Mouse (Mus musculus): ENCODE data around the gene Hist1h4c. TPM values are rescaled to one million over a fixed set of nuclear protein-coding genes. Genes with fewer than 3 reads are reported as not detected.
"Not testable (repeated sequence)": the region's sequence is repeated elsewhere in the genome, so short reads cannot be mapped to it uniquely, and the experiment has no call there.

Hist1h4c gene
- polyA plus RNA-seq, 1 experiment from 2014 or later: 9.6 TPM

DNA sequence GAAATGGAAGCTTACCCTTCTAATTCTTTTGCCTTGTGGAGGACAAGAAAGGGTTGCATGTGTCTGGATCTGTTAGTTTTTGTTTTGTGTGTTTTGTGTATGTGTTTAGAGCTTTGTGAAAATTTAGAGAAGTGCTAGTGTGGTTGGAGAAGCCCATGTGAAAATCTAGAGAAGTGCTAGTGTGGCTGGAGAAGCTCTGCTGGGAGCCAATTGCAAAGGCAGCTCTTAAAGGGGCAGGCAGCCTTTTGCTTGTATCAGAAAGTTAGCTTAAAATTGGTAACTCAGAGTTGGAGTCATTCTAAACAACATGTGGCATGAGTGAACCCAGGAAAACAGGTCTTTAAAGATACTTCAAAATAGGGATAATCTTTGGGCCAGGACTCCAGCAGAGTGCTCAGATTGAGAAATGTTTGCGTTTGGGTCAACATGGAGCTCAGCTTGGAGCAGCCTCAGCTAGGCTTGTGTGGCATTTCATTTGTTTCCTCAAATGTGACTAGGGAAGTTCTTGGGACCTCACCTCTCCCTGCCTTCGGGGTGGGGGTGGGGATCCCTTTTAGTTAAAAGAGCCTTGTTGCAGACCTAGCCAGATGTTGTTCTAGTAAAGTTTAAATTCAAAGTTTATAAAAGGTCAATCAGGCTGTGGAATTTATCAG, 19.5 kb upstream of the Hist1h4c start:
- H3K27me3 ChIP-seq (ENCODE audit: control insufficient read depth, insufficient read depth, low read length); H3K9ac ChIP-seq (replicated peaks; ENCODE audit: low read depth, low read length); H3K27ac ChIP-seq (ENCODE audit: low read length); H3K4me2 ChIP-seq (replicated peaks; ENCODE audit: low read depth, low read length); H3K9me3 ChIP-seq (ENCODE audit: control insufficient read depth, low read depth, low read length); ATAC-seq (ENCODE audit: insufficient number of reproducible peaks, insufficient read depth, low FRiP score, low read depth); H3K4me3 ChIP-seq (ENCODE audit: low read depth, low read length); H3K36me3 ChIP-seq (ENCODE audit: control insufficient read depth, insufficient read depth, low read length); H3K4me1 ChIP-seq (ENCODE audit: control insufficient read depth, insufficient read depth, low read length): not testable (repeated sequence)
- 15% methylated on average over 2 of the region's 2 CpGs for WGBS

- no peaks in the 10 kb centered on the region for H3K27me3 ChIP-seq (ENCODE audit: control insufficient read depth, insufficient read depth, low read length)
Observed at GRCm38 (mm10) chr13:23717176-23717575, 18.9 kb upstream of the Hist1h4c start.

DNA sequence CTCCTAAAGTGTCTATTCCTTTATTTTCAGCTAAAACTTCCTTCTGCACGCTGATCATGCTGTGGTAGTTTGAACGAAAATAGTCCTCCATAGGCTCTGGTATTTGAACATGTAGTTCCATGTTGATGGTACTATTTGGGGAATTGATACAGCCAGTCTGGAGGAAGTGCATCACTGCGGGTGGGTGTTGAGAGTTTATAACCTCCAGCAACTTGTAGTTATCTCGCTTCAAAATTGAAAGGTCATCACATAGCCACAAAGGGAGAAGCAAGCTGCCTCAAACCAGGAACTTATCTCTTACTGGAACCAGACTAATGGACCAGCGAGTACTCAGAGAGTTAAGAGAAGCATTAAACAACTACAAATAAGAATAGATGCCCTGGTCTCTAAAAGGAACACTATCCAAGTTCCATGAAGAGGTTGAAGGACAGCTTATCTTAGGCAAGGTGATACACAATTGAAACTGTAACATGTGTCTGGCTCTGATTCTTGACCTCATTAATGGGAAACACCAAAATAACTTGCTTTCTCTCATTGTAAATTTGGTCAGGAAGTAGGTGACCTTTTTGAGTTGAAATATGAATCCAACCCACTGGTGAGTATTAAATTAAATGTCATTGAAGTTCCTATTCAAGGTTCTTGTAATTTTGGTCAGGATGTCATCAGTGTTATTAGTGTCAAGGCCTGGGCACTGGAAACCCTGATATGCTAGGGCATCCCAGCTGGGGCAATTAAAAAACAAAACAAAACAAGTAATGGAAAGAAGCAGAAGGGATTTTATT, 18.2 kb upstream of the Hist1h4c start:
- no peak for ATAC-seq (ENCODE audit: insufficient number of reproducible peaks, insufficient read depth, low FRiP score, low read depth)
- H3K4me2 ChIP-seq (replicated peaks; ENCODE audit: low read depth, low read length): no peak overlapping the region
- H3K9me3 ChIP-seq (ENCODE audit: control insufficient read depth, low read depth, low read length): no peaks in the 10 kb centered on the region
- no peaks in the 10 kb centered on the region for H3K36me3 ChIP-seq (ENCODE audit: control insufficient read depth, insufficient read depth, low read length)
- no peak overlapping the region for H3K9ac ChIP-seq (replicated peaks; ENCODE audit: low read depth, low read length)
- H3K4me1 ChIP-seq (ENCODE audit: control insufficient read depth, insufficient read depth, low read length): no peaks in the 10 kb centered on the region
- H3K27me3 ChIP-seq (ENCODE audit: control insufficient read depth, insufficient read depth, low read length): no peaks in the 10 kb centered on the region
- 86% methylated on average over 5 of the region's 5 CpGs for WGBS
- H3K4me3 ChIP-seq (ENCODE audit: low read depth, low read length): no peak overlapping the region
- no peak overlapping the region for H3K27ac ChIP-seq (ENCODE audit: low read length)

More at GRCm38 (mm10) chr13:23717176-23717575, 18.9 kb upstream of the Hist1h4c start:
- H3K9ac ChIP-seq (replicated peaks; ENCODE audit: low read depth, low read length): no peak overlapping the region
- no peak overlapping the region for H3K27ac ChIP-seq (ENCODE audit: low read length)
- H3K36me3 ChIP-seq (ENCODE audit: control insufficient read depth, insufficient read depth, low read length): no peaks in the 10 kb centered on the region
- 51% methylated on average over 11 of the region's 11 CpGs for WGBS
- H3K4me3 ChIP-seq (ENCODE audit: low read depth, low read length): no peak overlapping the region
- no peak for ATAC-seq (ENCODE audit: insufficient number of reproducible peaks, insufficient read depth, low FRiP score, low read depth)
- no peaks in the 10 kb centered on the region for H3K9me3 ChIP-seq (ENCODE audit: control insufficient read depth, low read depth, low read length)
- no peak overlapping the region for H3K4me2 ChIP-seq (replicated peaks; ENCODE audit: low read depth, low read length)
- H3K4me1 ChIP-seq (ENCODE audit: control insufficient read depth, insufficient read depth, low read length): no peaks in the 10 kb centered on the region

DNA sequence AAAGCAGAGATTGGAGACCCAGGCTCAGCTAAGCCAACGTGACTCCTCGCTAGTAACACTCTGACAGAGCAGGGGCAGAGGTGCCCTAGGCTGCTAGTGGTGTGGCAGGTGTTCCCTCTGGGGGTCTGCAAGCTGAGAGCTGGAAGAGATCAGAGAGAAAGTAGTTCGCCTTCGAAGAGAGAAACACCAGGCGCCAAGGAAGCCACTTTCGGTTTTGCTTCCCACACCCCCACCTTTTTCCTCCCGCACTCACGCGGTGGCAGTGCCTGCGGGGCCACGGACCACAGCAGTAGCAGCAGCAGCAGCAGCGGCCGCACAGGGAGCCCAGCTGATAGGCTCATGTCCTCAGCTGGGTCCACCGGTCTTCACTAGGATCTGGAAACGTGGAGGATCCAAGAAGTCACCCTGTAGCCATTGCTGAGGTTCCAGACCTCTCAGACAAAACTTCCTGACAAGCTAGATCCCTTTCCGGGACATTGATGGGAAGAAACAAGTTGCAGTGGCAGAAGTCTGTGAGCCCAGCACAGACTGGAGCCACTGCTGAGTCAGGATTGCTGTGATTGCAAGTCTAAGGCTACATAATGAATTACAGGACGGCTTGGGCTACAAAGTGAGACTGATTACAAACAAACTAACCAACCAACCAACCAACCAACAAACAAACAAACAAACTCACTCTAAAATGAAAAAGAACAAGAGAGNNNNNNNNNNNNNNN, 12.3 kb upstream of the Hist1h4c start, which contains the start of gene Hfe:
Gene Hfe, minus strand, starts transcription at position 481 of the 716 bp plus-strand sequence.
- ATAC-seq (ENCODE audit: insufficient number of reproducible peaks, insufficient read depth, low FRiP score, low read depth): peak; percentile 69
- H3K4me1 ChIP-seq (ENCODE audit: control insufficient read depth, insufficient read depth, low read length): no peaks in the 10 kb centered on the region
- H3K27ac ChIP-seq (ENCODE audit: low read length): no peak within 1 kb of the TSS
- no peaks in the 10 kb centered on the region for H3K9me3 ChIP-seq (ENCODE audit: control insufficient read depth, low read depth, low read length)
- peak within 1 kb of the TSS; percentile 91 for H3K4me2 ChIP-seq (replicated peaks; ENCODE audit: low read depth, low read length)
- no peaks in the 10 kb centered on the region for H3K36me3 ChIP-seq (ENCODE audit: control insufficient read depth, insufficient read depth, low read length)
- no peaks in the 10 kb centered on the region for H3K27me3 ChIP-seq (ENCODE audit: control insufficient read depth, insufficient read depth, low read length)
- peak within 1 kb of the TSS; percentile 40 for H3K9ac ChIP-seq (replicated peaks; ENCODE audit: low read depth, low read length)
- WGBS: 4% methylated on average over 17 of the region's 17 CpGs
- H3K4me3 ChIP-seq (ENCODE audit: low read depth, low read length): peak within 1 kb of the TSS; percentile 44

- no peaks in the 10 kb centered on the region for H3K9me3 ChIP-seq (ENCODE audit: control insufficient read depth, low read depth, low read length)
- H3K4me2 ChIP-seq (replicated peaks; ENCODE audit: low read depth, low read length): peak overlapping the region; percentile 91
- H3K4me1 ChIP-seq (ENCODE audit: control insufficient read depth, insufficient read depth, low read length): no peaks in the 10 kb centered on the region
- no peak overlapping the region for H3K27ac ChIP-seq (ENCODE audit: low read length)
- 23% methylated on average over 15 of the region's 15 CpGs for WGBS
- peak overlapping the region; percentile 40 for H3K9ac ChIP-seq (replicated peaks; ENCODE audit: low read depth, low read length)
- H3K27me3 ChIP-seq (ENCODE audit: control insufficient read depth, insufficient read depth, low read length): no peaks in the 10 kb centered on the region
- ATAC-seq (ENCODE audit: insufficient number of reproducible peaks, insufficient read depth, low FRiP score, low read depth): no peak
- peak overlapping the region; percentile 44 for H3K4me3 ChIP-seq (ENCODE audit: low read depth, low read length)
- no peaks in the 10 kb centered on the region for H3K36me3 ChIP-seq (ENCODE audit: control insufficient read depth, insufficient read depth, low read length)
Observed at GRCm38 (mm10) chr13:23709714-23710373, 11.6 kb upstream of the Hist1h4c start.

DNA sequence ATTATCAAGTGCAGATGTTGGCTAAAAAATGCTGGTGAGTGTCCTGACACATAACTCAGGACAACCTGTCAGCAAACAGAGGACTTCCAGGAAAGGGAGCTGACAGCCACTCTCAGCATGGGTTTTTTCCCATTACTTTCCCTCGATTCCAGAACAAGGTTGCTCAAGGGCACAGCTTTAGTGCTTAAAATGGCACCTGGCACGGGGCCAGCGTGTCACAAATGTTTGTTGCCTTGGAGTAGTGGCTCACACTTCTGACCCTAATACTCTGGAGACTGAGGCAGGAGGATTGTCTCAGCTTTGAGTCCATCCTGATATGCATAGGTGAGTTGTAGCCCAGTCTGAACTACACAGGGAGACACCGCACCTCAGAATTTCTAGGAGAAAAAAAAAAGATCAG, 10.4 kb upstream of the Hist1h4c start:
- H3K4me1 ChIP-seq (ENCODE audit: control insufficient read depth, insufficient read depth, low read length): no peaks in the 10 kb centered on the region
- no peak overlapping the region for H3K27ac ChIP-seq (ENCODE audit: low read length)
- no peak overlapping the region for H3K9ac ChIP-seq (replicated peaks; ENCODE audit: low read depth, low read length)
- ATAC-seq (ENCODE audit: insufficient number of reproducible peaks, insufficient read depth, low FRiP score, low read depth): no peak
- no peaks in the 10 kb centered on the region for H3K27me3 ChIP-seq (ENCODE audit: control insufficient read depth, insufficient read depth, low read length)
- 75% methylated on average over 4 of the region's 4 CpGs for WGBS
- no peaks in the 10 kb centered on the region for H3K9me3 ChIP-seq (ENCODE audit: control insufficient read depth, low read depth, low read length)
- no peaks in the 10 kb centered on the region for H3K36me3 ChIP-seq (ENCODE audit: control insufficient read depth, insufficient read depth, low read length)
- no peak overlapping the region for H3K4me2 ChIP-seq (replicated peaks; ENCODE audit: low read depth, low read length)
- H3K4me3 ChIP-seq (ENCODE audit: low read depth, low read length): no peak overlapping the region

DNA sequence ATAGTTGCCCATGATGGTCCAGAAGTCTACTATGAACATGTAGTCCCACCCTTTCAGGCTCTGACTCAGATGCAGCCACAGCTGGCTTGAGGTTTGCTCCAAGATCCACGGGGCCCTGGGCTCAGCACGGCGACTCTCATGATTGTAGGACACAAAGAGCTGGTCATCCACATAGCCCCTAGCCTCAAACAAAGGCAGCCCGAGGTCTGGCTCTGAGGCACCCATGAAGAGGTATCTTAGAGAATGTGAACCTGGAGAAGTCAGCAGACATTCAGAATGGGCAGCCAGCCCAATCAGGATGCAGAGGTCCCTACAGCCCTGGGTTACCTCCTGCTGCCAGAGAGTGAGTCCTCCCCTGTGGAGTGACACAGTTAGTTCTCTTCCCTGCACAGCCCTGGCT, 9.8 kb upstream of the Hist1h4c start:
- no peak for ATAC-seq (ENCODE audit: insufficient number of reproducible peaks, insufficient read depth, low FRiP score, low read depth)
- Histone ChIP-seq H3K27me3 (ENCODE audit: control insufficient read depth, insufficient read depth, low read length) (no peaks in the 10 kb centered on the region), H3K36me3 (ENCODE audit: control insufficient read depth, insufficient read depth, low read length) (no peaks in the 10 kb centered on the region), H3K9ac (replicated peaks; ENCODE audit: low read depth, low read length) (no peak overlapping the region), H3K4me2 (replicated peaks; ENCODE audit: low read depth, low read length) (no peak overlapping the region), H3K9me3 (ENCODE audit: control insufficient read depth, low read depth, low read length) (no peaks in the 10 kb centered on the region), H3K4me1 (ENCODE audit: control insufficient read depth, insufficient read depth, low read length) (no peaks in the 10 kb centered on the region), H3K4me3 (ENCODE audit: low read depth, low read length) (no peak overlapping the region), H3K27ac (ENCODE audit: low read length) (no peak overlapping the region)
- WGBS: 80% methylated on average over 4 of the region's 4 CpGs

DNA sequence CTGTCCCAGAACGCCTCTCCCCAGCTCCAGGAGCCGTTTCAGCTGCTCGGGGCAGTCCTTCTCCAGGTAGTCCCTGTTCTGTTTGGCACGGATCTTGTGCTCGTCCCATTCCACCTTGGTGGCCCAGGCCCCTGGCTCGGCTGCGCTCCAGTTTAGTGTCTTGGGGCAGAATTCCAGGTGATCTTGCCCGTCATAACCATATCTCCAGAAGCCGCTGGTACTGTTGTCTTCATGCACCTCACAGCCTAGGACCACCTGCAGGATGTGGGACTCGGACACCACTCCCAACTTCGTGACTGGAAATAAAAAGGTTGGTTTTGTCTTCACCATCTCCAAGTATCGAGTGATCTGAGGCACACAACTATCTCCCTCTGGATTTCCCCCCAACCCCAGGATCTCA, 8.5 kb upstream of the Hist1h4c start:
- Histone ChIP-seq H3K27ac (ENCODE audit: low read length) (no peak overlapping the region), H3K36me3 (ENCODE audit: control insufficient read depth, insufficient read depth, low read length) (no peaks in the 10 kb centered on the region), H3K4me1 (ENCODE audit: control insufficient read depth, insufficient read depth, low read length) (no peaks in the 10 kb centered on the region), H3K9me3 (ENCODE audit: control insufficient read depth, low read depth, low read length) (no peaks in the 10 kb centered on the region), H3K9ac (replicated peaks; ENCODE audit: low read depth, low read length) (no peak overlapping the region), H3K4me3 (ENCODE audit: low read depth, low read length) (no peak overlapping the region), H3K4me2 (replicated peaks; ENCODE audit: low read depth, low read length) (no peak overlapping the region), H3K27me3 (ENCODE audit: control insufficient read depth, insufficient read depth, low read length) (no peaks in the 10 kb centered on the region)
- no peak for ATAC-seq (ENCODE audit: insufficient number of reproducible peaks, insufficient read depth, low FRiP score, low read depth)
- 94% methylated on average over 12 of the region's 12 CpGs for WGBS

Measured in stomach, embryonic 14.5 days (tissue).